Mouse (Mus musculus): Measurements from ENCODE around the gene Fance. TPM values are rescaled to one million over a fixed set of nuclear protein-coding genes. Genes with fewer than 3 reads are reported as not detected.

Fance gene
- total RNA-seq (2021) = 10 to 100 TPM; 32.2 to 33.3 TPM

DNA sequence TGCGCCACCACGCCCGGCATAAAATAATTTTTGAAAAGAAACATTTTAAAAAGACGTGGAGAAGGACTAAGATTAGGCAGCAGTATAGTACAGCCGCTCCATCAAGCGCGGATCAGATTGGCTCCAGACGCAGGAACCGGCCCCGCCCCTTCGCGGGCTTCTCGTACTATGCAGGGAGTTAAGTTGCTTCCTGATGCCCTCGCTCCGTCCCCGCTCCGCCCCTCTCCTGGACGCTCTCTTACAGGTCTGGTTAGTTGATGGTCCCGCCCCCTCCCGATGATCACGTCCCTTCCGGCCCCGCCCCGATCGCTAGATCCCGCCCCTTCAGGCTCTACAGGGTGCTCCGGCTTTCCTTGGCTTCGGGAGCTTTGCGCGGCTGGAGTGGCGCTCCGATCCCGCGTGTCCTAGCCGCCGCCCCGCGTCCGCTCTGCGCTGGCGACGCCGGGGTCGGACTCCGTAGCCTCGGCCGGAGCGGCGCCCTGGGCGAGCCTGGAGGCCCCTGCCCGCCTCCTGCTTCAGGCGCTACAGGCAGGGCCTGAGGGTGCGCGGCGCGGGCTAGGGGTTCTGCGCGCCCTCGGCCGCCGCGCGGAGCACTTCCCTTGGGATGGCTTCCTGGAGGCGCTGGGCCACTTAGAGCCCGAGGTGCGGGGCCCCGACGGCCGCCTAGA, at the start of gene Fance:
Gene Fance (plus strand): TSS at position 308 of the 668 bp plus-strand sequence.
- intact Hi-C loops (cut with DNase I) = no loop called here

GRCm38 (mm10) chr17:28267251-28267650, 46.1 kb upstream of the Fance start:
- intact Hi-C loops (cut with DNase I) = no loop called here
- DNase-seq (ENCODE audit: extremely low spot score in 1 of 2, low spot score in 2 of 2) = no peak

More for the DNA sequence above, at the start of gene Fance:
- peak; percentile 92 to 98 for DNase-seq (ENCODE audit: extremely low spot score in 1 of 2, low spot score in 2 of 2)

- DNase-seq (ENCODE audit: extremely low spot score in 1 of 2, low spot score in 2 of 2) = no peak
- intact Hi-C loops (cut with DNase I) = no loop called here
Measured at GRCm38 (mm10) chr17:28270165-28270564, 43.2 kb upstream of the Fance start.

- intact Hi-C loops (cut with DNase I) = no loop called here
- DNase-seq (ENCODE audit: extremely low spot score in 1 of 2, low spot score in 2 of 2) = no peak
Measured at GRCm38 (mm10) chr17:28271537-28272266, 41.6 kb upstream of the Fance start.

GRCm38 (mm10) chr17:28272281-28272680, 41.0 kb upstream of the Fance start:
- intact Hi-C loops (cut with DNase I) = no loop called here
- no peak for DNase-seq (ENCODE audit: extremely low spot score in 1 of 2, low spot score in 2 of 2)

DNA sequence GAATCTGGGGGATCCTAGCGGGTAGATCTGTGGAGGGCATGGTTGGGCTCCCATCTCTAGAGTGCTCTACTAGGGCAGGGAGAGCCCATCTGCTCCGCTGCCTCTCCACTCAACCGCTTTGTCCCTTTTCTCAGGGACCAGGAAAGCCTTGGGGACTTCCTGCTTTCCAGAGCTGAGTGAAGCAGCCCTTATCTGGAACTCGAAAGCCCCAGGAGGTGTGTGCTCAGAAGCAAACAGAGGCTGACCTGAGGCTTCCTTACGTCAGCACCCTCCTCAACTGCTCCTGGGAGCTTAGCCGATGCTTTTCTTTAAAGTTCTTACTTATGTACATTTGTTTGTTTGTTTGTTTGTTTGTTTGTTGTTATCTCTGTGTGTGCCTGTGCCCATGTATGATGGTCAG, 40.5 kb upstream of the Fance start:
- no peak for DNase-seq (ENCODE audit: extremely low spot score in 1 of 2, low spot score in 2 of 2)
- intact Hi-C loops (cut with DNase I) = no loop called here

GRCm38 (mm10) chr17:28274739-28275138, 38.6 kb upstream of the Fance start:
- intact Hi-C loops (cut with DNase I) = no loop called here
- DNase-seq (ENCODE audit: extremely low spot score in 1 of 2, low spot score in 2 of 2) = no peak

DNA sequence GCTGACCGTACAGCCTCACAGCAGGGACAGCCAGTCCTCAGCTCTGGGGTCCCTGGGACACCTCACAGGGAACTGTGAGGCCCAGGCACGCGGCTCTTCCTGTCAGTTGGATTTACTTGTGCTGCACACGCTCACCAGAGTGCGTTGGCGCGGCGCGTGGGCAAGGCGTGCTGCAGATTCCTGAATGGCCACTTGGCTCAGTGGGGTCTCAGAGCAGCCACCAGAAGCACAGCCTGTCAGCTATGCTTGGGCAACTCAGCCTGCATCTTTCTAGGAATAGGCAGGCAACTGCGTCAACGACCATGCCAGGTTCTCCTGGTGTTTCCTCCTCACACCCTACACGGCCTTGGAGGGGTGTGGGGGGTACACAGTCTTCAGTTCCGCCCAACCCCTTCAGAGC, 36.1 kb upstream of the Fance start:
- intact Hi-C loops (cut with DNase I) = no loop called here
- no peak for DNase-seq (ENCODE audit: extremely low spot score in 1 of 2, low spot score in 2 of 2)

DNA sequence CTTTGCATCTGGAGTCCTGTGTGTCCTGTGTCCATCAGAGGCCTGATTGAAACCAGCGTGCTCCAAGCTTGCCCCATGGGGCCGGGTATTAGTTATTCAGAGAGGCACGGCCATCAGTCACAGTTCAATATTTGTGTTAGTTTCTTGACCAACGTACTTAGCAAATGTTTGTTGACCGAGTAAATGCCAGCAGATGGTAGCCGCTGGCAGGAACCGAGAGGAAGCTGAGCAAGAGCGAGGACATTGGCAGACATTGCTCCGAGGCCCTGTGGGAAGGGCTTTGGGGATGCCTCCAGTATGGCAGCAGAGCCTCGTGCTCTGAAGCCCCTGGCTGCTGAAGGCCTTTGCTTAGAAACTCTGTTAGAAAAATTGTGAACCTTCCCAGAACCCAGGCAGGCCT, 35.6 kb upstream of the Fance start:
- intact Hi-C loops (cut with DNase I) = no loop called here
- DNase-seq (ENCODE audit: extremely low spot score in 1 of 2, low spot score in 2 of 2) = no peak

GRCm38 (mm10) chr17:28278156-28278555, 35.2 kb upstream of the Fance start:
- intact Hi-C loops (cut with DNase I) = no loop called here
- no peak for DNase-seq (ENCODE audit: extremely low spot score in 1 of 2, low spot score in 2 of 2)

GRCm38 (mm10) chr17:28279236-28279635, 34.1 kb upstream of the Fance start:
- DNase-seq (ENCODE audit: extremely low spot score in 1 of 2, low spot score in 2 of 2) = no peak
- intact Hi-C loops (cut with DNase I) = no loop called here

DNA sequence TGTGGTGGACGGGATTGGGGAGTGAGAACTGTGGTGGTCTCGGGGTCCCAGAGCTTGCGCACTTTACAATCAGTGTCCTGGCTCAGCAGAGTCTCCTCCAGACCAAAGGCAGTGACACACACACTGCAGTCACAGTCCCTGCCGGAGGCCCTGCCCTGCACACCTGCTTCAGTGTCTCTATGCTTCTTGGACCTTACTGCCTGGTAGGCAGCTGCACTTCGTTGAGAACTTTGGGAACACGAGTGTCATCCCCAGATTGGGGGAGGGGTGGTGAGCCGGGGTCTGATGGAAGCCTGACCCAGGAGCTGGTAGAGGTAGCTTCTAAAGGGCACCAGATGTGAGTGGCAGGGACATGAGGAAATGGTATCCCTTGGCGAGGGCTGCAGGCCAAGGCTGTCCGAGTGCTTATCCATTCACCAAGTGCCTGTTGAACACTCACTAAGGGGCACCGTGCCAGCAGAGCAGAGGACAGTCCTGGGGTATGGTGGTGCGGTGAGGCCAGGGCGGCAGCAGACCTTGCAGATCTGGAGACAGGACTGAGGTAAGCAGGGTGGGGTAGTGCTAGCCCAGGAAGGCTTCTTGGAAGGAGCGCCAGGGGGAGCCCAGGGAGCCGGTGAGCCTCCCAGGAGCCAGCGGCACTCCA, 33.4 kb upstream of the Fance start:
- intact Hi-C loops (cut with DNase I) = no loop called here
- DNase-seq (ENCODE audit: extremely low spot score in 1 of 2, low spot score in 2 of 2) = peak in 1 of 2 experiments; percentile 64

DNA sequence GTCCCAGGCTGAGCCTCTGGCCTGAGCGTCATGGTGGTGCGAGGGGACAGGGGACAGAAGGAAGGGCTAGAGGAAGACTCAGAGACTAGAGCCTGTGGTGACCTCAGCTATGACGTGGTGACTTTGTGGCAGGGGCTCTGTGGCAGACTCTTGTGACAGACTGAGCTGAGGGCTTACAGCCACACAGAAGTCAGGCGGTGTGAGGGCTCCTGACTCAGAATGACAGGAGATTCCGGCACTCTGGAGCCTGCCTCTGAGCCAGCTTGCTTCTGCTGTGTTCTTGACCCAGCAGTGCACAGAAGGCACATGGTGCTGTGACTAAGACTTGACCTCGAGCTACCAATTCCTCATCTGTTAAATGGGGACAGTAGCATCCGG, 32.9 kb upstream of the Fance start:
- no peak for DNase-seq (ENCODE audit: extremely low spot score in 1 of 2, low spot score in 2 of 2)
- intact Hi-C loops (cut with DNase I) = no loop called here

DNA sequence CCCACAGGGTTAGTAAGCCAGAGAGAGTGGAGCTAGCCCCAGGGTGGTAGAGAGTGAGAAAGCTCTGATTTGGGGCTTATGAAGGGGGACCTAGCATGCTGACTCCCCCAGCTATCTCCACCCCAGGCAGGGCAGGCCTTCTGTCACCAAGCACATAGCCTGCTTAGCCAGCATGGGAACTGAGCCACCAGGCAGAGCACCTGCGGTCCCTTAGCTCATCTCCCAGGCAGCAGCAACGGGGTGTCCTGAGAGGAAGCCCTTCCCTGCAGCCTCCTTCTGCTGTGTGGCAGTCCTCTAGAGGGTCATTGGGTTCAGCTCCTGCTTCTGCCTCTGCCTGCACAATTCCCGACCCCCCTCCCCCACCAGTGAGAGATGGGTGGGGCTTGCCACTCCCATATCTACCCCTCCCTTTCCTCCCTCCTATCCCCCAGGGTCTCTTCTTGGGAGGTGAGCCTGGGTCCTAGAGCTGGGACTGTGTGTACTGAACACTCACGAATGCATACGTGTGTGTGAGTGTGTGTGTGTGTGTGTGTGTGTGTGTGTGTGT, 32.4 kb upstream of the Fance start:
- intact Hi-C loops (cut with DNase I) = no loop called here
- DNase-seq (ENCODE audit: extremely low spot score in 1 of 2, low spot score in 2 of 2) = no peak

DNA sequence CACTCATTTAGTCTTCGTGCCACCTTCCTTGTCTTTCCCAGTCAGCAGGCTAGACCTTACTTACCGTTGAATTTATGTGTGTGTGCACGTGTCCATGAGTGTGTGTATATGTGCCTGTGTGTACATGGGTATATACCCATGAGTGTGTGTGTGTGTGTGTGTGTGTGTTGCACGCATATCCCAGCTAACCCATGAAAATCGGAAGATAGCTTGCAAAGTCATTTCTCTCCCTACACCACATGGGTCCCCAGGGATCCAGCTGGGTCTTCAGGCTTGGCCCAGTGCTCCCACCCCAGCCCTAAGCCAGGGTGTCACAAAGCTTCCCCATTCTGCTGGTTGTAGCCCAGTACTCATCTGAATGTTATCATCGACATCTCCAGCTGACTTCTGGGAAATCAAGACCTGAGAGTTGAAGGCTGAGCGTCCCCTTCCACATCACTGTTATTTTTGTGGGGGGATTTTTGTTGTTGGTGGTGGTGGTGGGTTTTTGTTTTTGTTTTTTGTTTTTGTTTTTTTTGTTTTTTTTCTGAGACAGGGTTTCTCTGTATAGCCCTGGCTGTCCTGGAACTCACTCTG, 31.4 kb upstream of the Fance start:
- DNase-seq (ENCODE audit: extremely low spot score in 1 of 2, low spot score in 2 of 2) = no peak
- intact Hi-C loops (cut with DNase I) = no loop called here

DNA sequence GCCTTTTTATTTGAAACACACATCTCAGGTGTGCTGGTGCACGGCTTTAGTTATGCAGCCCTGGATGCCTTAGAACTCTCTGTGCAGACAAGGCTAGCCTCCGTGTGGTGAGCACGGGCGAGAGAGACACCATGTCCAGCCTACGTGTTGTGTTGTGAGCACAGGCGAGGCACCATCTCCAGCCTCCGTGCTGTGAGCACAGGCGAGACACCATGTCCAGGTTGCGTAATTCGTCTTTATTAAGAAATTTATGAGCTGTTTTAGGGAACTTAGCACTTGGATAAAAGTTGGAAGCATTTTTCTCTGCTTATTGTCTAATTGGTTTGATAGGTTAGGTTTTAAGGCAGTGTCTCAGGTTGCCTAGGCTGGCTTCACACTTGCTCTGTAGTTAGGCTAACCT, 30.1 kb upstream of the Fance start:
- intact Hi-C loops (cut with DNase I) = no loop called here

DNA sequence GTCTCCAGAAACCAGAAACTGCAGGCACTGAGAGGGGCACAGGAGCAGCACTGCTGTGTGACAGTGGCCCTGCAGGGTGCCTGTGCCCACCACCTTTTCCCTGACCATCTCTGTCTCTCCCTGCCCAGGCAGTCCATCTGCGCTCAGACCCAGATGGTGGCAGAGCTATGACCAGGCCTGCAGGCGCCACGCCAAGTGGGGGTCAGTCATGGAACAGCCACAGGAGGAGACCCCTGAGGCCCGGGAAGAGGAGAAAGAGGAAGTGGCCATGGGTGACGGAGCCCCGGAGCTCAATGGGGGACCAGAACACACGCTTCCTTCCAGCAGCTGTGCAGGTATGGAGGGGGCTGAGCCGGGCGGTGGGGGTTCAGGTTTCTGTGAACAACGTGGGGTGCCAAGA, 27.2 kb upstream of the Fance start:
- DNase-seq (ENCODE audit: extremely low spot score in 1 of 2, low spot score in 2 of 2) = peak in 1 of 2 experiments; percentile 54
- intact Hi-C loops (cut with DNase I) = no loop called here

More for the DNA sequence above, 30.1 kb upstream of the Fance start:
- DNase-seq (ENCODE audit: extremely low spot score in 1 of 2, low spot score in 2 of 2) = no peak

GRCm38 (mm10) chr17:28286964-28287363, 26.4 kb upstream of the Fance start:
- intact Hi-C loops (cut with DNase I) = no loop called here
- DNase-seq (ENCODE audit: extremely low spot score in 1 of 2, low spot score in 2 of 2) = no peak

DNA sequence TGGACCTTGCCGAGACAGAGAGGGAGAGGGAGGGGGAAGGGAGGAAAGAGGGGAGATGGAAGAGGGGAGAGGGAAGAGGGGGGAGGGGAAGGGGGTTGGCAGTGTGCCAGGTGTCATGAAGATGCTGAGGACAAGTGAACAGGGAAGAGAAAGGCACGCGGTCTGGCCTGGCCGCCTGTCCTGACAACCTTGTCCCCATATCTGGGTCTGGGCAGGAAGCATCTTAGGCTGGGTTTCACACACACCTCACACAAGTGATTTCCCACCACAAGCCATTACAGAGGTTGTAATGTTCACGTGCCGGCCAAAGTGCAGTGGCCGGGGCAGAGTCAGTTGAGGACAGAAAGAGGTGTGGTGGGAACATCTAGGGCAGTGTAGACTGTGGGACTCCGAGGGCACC, 25.7 kb upstream of the Fance start:
- intact Hi-C loops (cut with DNase I) = no loop called here
- no peak for DNase-seq (ENCODE audit: extremely low spot score in 1 of 2, low spot score in 2 of 2)
